Mouse (Mus musculus) small intestine, adult 2 months (tissue): ENCODE measurements around the gene Klhl33.
"Not testable (repeated sequence)": the region's sequence is repeated elsewhere in the genome, so short reads cannot be mapped to it uniquely, and the experiment has no call there.

Experiments
- CTCF ChIP-seq: fragments of 200-500 bp; IDR thresholded peaks from 2 replicates; pipeline ENCODE4 v1.5.1; 2012; ENCODE audit warnings: low read depth, mild to moderate bottlenecking, control low read depth, inconsistent platforms, low read length, moderate library complexity, mixed read lengths; ENCODE audit not compliant: insufficient replicate concordance, insufficient read length; ENCODE audit errors: extremely low read depth
- POLR2A ChIP-seq: fragments of 200-500 bp; IDR thresholded peaks from 2 replicates; pipeline ENCODE4 v1.6.1; 2012; ENCODE audit warnings: low read depth, mild to moderate bottlenecking, control low read depth, inconsistent platforms, low read length, moderate library complexity

- TF ChIP-seq CTCF, POLR2A: not testable (repeated sequence)
Observed at GRCm38 (mm10) chr14:50905327-50905726, 8.0 kb upstream of the Klhl33 start.
